Mouse (Mus musculus) neutrophil, adult 5-6 weeks (primary cell): Measurements from ENCODE around the gene Ifrd2. TPM values are rescaled to one million over a fixed set of nuclear protein-coding genes. Genes with fewer than 3 reads are reported as not detected.
"Not testable (repeated sequence)": the region's sequence is repeated elsewhere in the genome, so short reads cannot be mapped to it uniquely, and the experiment has no call there.

Experiments used
- ATAC-seq: fragments of 151-379, 151-347 bp; 2 replicates; pipeline ENCODE4 v1.8.0; 2017; ENCODE audit warnings: mild to moderate bottlenecking, moderate TSS enrichment; ENCODE audit not compliant: insufficient number of reproducible peaks, poor library complexity, low FRiP score, severe bottlenecking; ENCODE audit errors: extremely low read depth
- total RNA-seq: library from RNA; stranded (forward); fragments of 200-1000 nt; gene quantifications from 2 replicates; pipeline ENCODE4 v1.2.3, GENCODE M21; 2017

The Ifrd2 gene
- total RNA-seq, 1 experiment from 2014 or later = 20.1 TPM

DNA sequence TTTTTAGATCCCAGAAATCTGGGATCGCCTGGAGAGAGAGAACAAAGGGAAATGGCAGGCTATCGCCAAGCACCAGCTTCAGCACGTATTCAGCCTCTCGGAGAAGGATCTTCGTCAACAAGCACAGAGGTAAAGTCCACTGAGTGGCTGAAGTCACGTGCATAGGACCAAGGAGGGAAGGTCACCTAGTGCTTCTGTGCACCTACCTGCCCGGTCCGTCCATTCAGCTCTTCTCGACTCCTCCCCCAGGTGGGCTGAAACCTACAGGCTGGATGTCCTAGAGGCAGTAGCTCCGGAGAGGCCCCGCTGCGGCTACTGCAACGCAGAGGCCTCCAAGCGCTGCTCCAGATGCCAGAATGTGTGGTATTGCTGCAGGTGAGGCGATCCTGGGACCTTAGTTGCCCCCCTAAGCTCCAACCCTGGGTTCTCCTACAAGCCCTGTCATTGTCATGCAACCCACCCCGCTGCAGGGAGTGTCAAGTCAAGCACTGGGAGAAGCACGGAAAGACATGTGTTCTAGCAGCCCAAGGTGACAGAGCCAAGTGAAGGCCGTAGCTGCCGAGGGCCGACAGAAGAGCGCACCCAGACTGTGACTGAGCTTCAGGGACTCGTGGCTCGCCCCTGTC lies 36.8 kb upstream of the Ifrd2 start:
- no peak for ATAC-seq

GRCm38 (mm10) chr9:107551117-107551889 lies 36.1 kb upstream of the Ifrd2 start, which contains the start of gene Rassf1:
Gene Rassf1 (plus strand): TSS chr9:107551555.
- peak; percentile 44 for ATAC-seq

- no peak for ATAC-seq
Observed at GRCm38 (mm10) chr9:107551890-107552355, 35.5 kb upstream of the Ifrd2 start.

DNA sequence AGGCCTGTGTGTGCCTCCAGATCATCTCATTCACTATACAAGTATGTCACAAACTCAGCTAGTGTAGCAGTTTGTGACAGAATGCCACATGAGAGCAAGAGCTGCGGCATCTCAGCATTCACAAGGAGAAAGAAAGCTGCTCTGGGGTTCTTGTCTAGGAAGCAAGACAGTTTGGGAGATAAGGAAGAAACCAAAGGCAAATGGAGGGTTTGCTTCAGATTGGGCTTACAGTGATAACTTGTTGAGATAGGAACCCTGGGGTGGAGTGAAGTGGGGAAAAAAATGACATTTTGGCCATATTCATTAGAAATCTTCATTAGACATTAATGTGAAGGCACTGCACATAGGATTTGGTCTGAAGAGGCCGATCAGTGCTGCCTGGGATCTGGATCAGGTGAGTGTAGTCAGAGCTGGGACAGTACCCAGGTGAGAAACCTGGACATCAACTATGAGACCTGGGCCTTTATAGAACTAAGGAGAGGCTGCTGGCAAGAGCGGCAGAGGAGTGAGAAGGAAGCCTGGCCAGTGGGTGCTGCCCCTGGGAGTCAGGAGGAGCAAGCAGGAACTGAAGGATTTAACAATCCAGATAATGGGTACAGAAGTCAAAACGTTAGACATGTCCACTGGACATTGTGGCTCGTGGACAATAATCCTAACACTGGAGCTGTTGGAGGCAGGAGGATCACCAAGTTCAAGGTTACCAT lies 34.6 kb upstream of the Ifrd2 start:
- ATAC-seq = no peak

DNA sequence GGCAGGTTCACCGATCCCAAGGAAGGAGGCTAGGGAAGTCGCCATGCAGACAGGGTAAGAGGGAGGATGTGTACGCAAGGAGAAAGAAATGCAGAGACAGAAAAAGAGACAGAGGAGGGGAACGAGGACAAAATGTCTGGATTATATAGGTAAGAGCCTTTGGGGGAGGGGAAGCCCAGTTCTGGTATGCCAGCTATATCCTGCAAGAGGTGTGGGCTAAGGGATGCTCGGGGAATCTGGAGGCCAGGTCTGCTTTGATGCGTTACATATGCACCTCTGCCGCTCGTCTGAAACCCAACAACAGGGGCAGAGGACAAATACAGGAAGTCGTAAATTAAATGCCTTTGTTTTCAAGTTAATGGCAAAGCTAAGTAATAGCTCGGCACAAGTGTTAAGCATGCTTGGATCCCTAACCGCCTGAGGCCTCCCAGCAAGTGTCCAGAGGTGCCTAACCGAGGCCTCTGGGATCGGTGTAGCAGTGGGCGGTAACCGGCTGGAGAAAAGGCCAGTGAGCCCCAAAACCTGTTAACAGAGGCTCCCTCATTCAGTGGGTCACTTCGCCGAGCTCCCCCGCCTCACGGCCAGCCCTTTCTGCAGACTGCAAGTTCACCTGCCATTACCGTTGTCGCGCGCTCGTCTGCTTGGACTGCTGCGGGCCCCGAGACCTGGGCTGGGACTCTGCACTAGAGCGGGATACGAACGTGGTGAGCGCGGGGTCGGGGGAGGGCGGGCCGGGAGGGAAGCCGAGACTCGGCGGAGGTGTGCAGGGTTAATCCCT lies 33.7 kb upstream of the Ifrd2 start:
- ATAC-seq = no peak

- peak; percentile 85 for ATAC-seq
Observed at GRCm38 (mm10) chr9:107554319-107554825, 33.1 kb upstream of the Ifrd2 start.

DNA sequence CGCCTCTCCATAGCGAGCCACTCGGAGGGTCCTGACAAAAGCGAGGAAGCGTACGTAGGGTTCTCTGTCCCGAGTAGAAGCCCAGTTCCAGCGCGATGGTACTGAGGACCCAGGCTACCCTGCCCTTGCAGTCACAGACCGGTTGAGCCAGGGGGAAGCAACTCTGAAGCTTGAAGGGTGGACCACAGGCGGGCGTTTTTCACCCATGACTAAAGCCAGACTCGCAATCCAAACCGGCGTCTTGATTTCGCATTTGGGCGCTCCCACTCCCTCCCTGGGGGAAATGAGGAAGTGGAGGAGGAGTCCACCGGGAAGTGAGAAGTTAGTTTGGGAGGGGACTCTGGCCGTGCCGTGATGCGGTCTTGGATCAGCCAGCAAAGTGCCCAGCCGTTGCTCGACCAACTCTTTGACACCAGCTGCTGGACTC lies 32.4 kb upstream of the Ifrd2 start:
- no peak for ATAC-seq

DNA sequence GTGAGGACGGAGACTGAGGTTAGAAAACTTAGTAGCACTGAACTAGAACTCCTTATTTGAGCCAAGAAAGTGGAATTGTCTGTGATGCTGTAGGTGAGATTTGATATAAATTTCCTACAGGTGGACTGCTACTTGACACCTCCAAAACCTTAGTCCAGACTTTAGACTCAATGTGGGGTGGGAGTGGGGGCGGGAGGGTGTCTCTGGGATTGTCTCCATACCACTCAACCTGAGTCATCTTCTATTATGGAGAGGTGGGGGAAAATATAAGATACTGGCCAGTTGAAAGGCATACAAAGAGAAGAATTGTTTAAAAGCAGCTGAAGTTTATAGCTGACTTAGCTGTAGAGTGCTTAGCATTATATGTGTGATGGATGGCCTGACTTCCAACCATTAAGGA lies 31.7 kb upstream of the Ifrd2 start:
- no peak for ATAC-seq

DNA sequence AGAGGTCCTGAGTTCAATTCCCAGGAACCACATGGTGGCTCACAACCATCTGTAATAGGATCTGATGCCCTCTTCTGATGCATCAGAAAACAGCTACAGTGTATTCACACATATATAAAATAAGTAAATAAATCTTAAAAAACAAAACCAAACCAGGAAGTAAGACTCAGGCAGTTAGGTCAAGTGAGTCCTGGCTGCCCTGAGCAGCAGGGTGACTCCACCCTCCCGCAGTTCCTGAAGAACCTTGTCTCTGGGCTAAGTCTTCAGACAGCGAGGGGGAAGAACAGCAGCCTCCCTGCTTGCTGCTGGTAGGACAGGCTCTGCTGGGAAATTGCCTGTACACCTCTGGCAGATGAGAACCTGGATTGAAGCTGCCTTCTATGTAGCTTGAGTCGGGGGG lies 31.1 kb upstream of the Ifrd2 start:
- no peak for ATAC-seq

GRCm38 (mm10) chr9:107563029-107563581 lies 24.3 kb upstream of the Ifrd2 start, which contains the start of gene Tusc2:
Gene Tusc2 (plus strand): TSS chr9:107563255.
- ATAC-seq = peak; percentile 92

- not testable (repeated sequence) for ATAC-seq
Observed at GRCm38 (mm10) chr9:107565556-107565955, 21.9 kb upstream of the Ifrd2 start.

DNA sequence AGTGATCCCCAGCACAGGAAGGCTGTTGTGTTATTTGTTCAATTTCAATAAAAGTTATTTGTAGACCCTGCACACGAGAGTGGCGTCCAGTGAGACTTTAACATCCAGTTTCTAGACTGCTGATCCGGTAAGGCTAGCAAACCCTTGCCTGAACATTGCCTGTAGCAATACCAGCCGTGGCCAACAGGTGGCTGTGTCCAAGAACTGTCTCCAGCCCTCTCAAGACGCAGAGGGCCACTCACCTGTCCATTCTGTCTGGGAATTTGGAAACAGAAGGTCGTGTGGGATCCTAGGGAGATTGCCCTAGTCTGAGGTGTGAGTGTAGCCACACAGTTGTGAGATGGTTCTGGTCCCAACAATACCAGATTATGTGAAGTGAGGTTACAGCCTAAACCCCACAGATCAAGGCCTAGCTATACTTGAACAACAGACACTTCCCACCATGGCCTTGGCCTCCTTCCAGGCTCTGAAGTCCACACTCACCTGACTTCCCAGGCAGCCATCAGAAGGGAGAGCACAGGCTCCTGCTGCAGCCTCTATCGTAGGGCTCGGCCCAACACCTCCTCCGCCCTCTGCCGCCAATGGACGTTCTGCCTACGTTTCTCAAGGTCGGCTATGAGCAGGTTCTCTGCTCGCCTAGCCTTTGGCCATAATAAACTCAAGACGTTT lies 21.3 kb upstream of the Ifrd2 start:
- peak; percentile 38; the same call in 1 of the 2 replicates for ATAC-seq

DNA sequence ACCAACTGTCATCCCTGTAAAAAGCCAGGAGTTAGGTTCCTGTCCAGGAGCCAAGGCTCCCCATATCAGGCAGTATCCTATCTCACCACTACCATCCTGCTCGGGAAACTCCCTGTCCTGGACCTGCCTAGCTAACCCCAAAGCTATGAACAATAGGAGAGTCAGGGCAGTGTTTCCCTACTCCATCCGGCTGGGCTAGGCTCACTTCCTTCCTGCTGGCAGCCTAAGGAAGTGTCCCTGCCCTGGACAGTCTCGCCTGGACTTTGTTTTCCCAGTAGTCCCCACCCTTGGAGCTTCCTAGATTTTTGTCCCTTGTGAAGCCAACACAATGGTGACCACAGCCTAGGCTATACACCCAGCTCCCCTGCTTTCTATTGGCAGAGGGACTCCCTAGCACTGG lies 20.6 kb upstream of the Ifrd2 start:
- ATAC-seq = no peak

GRCm38 (mm10) chr9:107567702-107568319 lies 19.6 kb upstream of the Ifrd2 start, which contains the start of gene Hyal2:
Gene Hyal2 (plus strand): TSS chr9:107567945.
- ATAC-seq = no peak

GRCm38 (mm10) chr9:107568331-107569261 lies 18.8 kb upstream of the Ifrd2 start:
- peak; percentile 62 for ATAC-seq

- no peak for ATAC-seq
Observed at GRCm38 (mm10) chr9:107569270-107569669, 18.2 kb upstream of the Ifrd2 start.
